Mouse (Mus musculus) cerebellum, adult 11-12 months (tissue): ENCODE measurements around the gene Vmn2r50.
"Not testable (repeated sequence)": the region's sequence is repeated elsewhere in the genome, so short reads cannot be mapped to it uniquely, and the experiment has no call there.

ENCODE experiments used
- DNase-seq: peaks from one replicate; pipeline ENCODE4 v3.0.0; 2022

Gene Vmn2r50

GRCm38 (mm10) chr7:10053196-10053595 lies at the start of gene Vmn2r50:
Gene Vmn2r50 (minus strand): TSS chr7:10053296.
- DNase-seq, result not testable (repeated sequence)

- DNase-seq, result not testable (repeated sequence)
Measured at GRCm38 (mm10) chr7:9992157-9992556, 60.9 kb downstream of the Vmn2r50 start, which contains the start of gene Vmn2r49. Gene Vmn2r49 (minus strand): TSS chr7:9992257.
